Mouse (Mus musculus): ENCODE measurements at regions not wholly inside any gene's neighbourhood (a gene's known extent, or its start where the extent isn't known, plus 50 kb on each side); places are given as distances from the start of the nearest gene placed in this dataset.
A peak's percentile ranks its signal among the peaks of the same experiment; 100 is the strongest.

DNA sequence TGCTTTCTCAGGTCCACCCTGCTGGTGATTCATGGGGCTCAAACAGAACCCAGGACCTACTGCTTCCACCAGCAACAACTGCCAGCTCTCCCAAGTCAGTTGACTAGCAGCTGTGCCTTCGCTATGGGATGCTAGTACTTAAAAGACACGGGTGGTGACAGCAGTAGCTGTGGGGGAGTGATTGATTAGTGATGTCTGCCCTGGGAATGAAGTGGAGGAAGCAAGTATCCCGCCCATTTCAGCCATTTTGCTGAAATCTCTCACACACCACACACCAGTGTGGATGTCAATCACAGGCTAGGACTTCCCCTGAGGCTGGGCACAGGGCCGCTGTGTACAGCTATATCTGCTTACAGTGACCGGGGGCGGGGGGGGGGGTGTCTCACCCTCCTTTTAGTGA, 153.2 kb downstream of the Matn1 start:
- no peak for ATAC-seq (ENCODE audit: low TSS enrichment)

DNA sequence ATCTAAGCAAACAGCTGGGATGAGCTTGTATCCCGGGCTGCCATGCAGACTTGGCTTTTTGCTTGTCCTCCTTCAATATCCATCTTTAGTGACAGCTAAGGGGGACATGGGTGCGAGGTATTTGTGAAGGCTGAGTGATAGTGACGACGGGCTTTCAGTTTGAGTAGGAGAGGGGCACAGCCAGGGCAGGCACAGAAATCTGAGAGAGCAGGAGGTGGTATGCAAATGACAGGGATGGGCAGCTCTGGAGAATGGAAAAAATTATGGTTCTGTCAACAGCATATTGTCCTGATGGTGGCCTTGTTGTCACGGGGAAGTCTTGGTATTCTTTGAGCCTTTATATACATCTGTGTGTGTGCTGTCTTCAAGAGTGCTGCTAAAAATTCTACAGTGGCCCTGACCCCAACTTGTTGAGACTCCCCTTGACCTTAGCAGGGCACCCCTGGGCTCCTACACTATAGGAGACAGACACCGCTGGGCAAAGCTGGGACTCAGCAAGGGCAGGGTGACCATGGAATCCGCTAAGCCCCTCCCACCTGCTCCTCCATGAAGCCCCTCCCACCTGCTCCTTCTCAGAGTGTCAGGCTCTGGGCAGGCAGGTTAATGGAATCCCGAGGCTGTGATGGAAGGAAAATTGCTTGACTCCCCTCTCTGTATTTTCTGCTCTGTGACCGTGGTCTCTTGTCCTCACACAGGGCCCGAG, 156.1 kb downstream of the Matn1 start:
- ATAC-seq (ENCODE audit: low TSS enrichment) = no peak

DNA sequence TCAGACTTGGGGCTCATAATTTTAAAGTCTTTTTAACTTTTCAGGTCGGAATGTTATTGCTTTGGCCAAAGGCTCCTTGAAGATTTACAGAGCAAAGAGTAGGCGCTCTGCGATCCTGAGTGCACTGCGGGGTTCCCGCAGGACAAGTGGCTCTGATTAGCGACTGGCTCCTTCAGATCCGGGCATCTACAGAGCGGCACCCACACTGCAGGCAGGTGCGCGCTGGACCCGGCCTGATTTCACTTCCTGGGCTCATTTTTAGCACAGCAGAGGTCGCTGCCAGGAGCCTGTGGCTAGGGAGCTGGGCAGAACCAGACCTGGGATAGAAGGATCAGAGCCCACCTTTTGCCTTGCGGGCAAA, 156.6 kb downstream of the Matn1 start:
- no peak for ATAC-seq (ENCODE audit: low TSS enrichment)

DNA sequence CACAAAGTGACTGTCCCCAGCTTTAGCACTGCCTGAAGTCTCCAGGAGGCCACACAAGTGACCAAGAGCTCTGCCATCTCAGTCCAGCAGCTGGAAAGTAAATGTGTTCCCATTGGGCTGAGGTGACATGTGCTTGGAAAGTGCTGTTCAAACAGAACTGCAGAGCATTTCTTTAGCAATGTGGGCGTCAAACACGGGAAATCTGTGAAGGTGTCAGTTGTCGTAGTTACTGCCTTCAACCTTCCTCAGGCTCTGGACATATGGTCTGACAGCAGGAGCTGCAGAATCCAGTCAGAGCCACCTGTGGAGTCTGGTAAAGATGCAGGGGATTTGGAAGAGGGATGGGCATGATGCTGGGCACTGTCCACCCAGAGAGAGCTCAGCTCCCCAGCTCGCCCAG, 158.0 kb downstream of the Matn1 start:
- no peak for ATAC-seq (ENCODE audit: low TSS enrichment)

DNA sequence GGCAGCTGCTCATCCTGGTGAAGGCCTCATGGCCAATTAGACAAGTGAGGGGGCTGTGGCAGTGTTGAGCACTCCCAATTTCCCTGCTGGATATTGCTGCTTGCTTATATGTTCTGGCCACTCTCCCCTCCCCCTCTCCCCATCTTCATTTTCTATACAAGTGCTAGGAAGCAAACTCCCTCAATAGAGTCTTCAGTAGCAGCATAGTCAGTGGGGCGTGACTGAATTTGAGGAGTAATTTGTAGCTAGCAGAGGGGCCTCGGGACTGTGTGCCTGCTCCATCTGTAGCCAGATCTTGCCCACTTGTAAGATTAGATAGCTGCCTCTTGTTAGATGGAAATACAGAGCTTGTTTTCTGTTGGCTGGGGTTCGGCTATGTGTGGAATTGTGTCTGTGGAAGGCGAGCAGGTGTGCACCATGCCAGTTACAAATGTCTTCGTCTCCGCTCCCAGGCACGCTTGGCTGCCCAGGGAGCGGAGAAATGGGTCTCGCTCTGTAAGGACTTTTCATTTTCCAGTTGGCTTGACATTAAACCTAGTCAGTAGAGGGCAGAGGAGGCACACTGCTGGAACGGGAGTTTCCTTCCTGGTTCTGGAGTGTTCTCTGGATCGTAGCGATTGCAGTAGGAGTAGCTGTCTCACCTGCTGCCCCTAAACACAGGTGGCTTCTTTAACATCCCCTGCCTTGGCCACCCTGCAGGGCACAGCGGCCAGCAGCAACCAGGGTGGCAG, 163.1 kb downstream of the Matn1 start:
- 0 out of 2 replicates have a peak, but pooled peaks have one; percentile 47 for ATAC-seq (ENCODE audit: low TSS enrichment)

DNA sequence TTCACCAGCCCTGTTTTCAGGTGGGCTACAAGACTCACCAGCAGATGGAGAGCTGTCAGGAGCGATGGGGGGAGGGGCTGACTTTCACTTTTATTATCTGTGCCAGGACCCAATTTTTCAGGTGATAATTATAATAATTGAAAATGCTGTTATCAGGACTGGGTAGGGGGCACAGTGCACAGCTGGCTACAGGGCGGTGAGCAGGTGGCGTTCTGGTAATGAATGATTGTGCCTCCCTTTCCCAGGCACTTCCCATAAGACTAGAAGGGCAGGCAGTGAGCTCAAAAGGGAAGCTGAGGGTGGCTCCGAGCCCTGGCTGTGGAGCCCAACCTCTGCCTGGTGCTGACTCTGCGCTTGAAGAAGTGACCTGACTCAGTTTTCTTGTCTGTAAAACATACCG, 168.4 kb downstream of the Matn1 start:
- ATAC-seq (ENCODE audit: low TSS enrichment) = no peak

DNA sequence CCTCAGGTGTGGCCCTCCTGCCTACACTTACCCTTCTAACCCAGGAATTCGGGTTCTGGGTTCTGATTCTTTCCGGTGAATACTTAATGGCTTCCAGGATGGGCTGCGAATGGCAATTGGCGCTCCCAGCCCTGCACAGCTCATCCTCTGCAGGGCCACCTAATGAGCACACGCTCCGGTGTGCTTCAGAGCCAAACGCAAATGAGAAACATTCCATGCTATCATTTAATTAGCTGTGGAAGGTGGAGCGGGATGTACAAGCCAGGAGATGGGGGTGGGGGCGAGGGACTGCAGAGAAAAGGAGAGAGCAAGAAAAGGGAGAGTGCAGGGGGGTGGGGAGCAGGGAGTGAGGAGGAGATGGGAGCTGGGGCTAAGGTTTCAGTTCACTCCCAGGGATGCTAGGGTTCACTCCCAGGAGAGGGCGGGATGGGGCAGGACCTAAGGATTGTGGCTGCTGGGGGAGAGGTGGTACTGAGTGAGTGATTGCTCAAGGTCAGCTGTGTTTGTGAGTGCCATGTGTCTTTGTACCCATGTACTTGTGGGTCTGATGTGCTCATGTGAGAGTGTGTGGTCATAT, 169.6 kb downstream of the Matn1 start:
- no peak for ATAC-seq (ENCODE audit: low TSS enrichment)

DNA sequence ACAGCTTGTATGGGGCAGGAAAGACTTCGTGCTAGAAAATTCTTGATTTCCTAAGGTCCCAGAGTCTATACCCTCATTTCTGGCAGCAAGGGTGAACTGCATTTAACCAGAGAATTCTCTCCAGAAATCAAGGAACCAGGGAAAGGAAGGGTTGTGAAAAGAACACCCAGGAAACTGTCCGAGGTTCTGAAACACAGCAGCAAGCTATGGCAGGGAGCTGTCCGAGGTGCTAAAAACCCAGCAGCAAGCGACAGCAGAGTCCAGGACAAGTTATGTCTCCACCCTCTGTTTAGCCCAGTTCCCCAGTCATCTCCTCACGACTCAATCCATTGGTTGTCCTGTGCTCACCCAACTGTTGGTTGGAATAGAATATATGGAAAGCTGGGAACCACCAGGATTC, 171.1 kb downstream of the Matn1 start:
- ATAC-seq (ENCODE audit: low TSS enrichment) = no peak

DNA sequence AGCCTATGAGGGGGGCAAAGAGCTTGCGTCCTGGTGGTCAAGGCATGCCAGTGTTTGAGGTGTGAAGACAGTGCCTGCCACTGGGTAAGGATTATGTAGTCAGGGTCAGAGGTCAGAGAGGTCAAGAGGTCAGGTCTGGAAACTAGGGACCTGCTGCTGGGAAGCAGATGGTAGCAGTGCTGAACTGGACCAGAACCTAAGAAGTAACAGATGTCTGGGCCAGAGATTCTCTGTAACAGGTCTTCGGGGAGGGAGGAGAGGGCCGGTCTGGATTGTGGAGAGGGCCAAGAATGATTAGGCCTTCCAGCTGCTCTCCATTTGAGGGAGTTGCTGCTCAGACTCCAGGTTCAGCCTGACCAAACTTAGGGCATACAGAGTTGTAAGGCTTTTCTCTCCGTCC, 174.4 kb downstream of the Matn1 start:
- ATAC-seq (ENCODE audit: low TSS enrichment) = no peak

DNA sequence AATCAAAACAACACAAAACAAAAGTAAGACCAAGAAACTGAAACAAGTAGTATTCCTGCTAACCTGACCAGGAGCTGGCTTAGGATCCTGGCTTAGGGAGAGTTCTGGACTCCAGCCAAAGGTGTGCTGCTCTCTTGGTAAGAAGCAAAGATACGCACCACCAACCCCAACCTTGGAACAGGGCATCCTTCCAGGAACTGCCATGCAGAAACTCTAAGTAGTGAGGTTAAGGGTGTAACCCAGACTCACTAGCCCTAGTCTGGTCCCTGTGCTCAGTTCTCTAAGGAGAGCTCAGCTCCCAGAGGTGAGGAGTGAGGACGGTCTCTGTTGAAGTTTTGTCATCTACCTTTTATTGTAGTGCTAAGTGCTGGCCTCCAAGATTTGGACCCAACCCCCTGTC, 175.4 kb downstream of the Matn1 start:
- no peak for ATAC-seq (ENCODE audit: low TSS enrichment)

DNA sequence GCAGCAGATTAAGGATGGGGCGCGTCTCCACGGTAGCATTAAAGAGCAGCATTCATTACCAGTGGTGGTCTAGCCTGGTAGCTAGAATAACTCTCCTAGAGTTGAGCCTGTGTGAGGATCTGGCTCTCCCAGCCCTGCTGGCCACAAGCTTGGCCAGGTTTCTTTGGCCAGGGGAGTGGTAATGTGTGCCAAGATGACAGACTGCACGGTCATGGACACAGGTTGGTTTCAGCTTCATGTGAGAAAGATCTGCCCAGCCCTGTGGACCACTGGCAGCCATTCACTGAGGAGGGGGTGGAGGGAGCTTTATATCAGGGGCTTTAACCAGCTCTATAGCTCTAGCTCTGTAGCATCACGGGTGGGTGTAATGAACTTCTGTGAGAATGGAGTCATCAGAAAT, 176.5 kb downstream of the Matn1 start:
- ATAC-seq (ENCODE audit: low TSS enrichment) = no peak

DNA sequence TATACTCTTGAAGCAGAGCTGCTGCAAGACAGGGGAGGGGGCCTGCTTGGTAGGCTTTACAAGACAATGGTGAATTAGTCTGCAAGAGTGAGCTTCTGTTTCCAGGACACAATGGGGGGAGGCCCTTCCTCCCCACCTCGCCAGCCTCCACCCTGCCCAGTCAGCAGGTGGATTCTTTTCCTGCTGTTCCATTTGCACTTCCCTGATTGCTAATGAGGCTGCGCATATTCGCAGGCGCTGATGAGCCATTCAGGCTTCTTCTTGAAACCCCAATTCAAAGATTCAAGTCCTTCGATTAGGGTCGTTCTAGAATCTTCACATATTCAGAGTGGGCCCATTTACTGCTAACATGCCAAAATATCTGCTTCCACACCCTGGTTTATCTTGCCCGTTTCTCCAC, 181.8 kb downstream of the Matn1 start:
- ATAC-seq (ENCODE audit: low TSS enrichment) = no peak

DNA sequence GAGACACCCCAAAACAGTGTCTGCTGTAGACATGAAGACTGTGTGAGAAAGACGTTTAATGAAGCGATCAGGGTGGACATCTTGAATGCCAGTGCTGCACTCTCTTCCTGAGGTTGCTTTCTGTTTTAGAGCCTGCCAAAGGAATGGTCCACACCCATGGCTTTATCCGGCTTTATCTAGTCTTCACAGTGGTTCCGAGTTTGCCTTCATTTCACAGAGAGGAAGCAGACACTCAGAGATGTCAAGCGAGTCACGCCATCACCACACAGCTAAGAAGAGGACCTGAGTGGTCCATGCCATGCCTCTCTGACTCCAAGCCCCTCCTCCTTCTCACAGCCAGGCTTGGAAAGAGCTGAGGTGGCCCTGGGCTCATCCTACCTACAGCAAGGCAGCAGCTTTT, 182.7 kb downstream of the Matn1 start:
- ATAC-seq (ENCODE audit: low TSS enrichment) = no peak

DNA sequence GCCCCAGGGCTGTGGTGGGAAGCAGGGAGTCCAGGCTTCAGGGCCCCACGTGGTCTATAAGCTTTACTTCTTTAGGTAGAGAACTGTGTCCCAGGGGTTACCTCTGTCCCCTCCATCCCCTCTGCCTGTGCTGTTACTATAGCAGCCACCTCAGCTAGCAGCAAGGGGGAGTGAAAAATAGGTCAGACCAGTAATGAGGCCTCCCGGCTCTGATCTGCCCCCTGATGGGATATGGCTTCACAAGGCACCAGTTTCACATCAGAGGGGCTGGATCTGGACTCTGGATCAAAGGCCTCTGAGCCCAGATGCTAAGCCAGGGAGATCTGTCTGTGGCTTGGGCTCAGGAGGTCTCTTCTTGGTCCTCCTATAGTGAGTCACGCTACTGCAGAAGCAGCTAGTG, 184.5 kb downstream of the Matn1 start:
- ATAC-seq (ENCODE audit: low TSS enrichment) = no peak

DNA sequence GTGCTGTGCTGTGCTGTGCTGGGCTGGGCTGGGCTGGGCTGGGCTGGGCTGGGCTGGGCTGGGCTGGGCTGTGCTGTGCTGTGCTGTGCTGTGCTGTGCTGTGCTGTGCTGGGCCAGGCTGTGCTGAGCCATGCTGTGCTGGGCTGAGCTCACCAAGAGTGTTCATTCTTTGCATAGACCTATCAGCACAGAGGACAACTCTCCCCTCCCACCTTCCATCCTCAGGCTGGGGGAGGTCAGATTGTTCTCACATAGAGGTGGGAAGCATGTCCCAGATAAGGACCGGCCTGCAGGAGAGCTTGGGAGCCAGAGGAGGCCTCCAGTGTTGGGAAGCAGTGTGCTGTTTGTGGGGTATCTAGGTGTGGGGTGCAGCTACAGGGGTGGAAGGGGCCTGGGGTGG, 188.0 kb downstream of the Matn1 start:
- ATAC-seq (ENCODE audit: low TSS enrichment) = no peak

DNA sequence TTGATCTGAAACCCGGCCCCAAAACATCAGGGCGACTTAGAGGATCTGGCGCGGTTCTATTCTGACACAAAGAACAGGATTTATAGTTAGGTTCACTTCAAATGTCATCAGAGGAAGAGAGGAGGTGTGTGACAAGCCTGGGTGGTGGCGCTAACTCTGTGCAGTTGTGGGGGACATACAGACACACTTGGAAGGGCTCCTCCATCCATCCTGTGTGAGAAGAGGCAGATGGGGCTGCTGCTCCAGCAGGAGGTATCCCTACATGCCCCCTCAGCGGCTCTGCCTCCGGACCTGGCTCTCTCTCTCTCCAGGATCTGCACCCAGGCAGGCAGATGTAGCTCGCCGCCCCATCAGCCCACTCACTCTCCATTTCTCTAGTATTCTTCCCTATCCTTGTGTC, 188.6 kb downstream of the Matn1 start:
- ATAC-seq (ENCODE audit: low TSS enrichment) = peak; percentile 88

DNA sequence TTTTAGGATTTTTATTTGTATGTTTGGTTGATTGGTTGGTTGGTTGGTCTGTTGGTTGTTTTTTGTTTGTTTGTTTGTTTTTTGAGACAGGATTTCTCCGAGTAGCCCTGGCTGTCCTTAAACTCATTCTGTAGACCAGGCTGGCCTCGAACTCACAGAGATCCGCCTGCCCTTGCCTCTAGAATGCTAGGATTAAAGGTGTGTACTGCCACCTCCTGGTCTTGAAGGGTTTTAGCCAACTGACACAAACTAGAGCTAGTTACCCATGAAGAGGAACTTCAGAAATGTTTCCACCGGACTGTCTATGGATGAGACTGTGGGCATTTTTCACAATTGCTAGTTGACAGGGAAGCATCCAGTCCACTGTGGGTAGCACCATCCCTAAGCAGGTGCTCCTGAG, 191.7 kb downstream of the Matn1 start:
- no peak for ATAC-seq (ENCODE audit: low TSS enrichment)

DNA sequence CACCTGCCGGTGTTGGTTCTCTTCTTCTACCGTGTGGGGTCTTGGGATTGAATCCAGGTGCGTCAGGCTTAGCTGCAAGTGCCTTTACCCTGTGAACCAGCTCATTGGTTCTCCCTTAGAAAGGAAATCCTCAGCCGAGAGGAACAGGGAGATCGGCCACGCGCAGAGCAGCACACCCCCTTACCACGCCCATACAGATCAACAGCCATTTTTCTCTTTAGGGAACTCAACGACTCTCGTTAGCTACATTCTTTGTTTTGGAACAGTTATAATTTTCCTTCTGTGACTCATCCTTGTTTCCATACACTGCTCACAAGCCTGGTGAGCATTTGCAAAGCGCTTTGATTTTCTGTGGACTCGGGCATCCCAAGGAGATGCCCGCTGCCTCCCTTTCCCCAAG, 194.7 kb downstream of the Matn1 start:
- ATAC-seq (ENCODE audit: low TSS enrichment) = peak; percentile 38; the same call in 1 of the 2 replicates

DNA sequence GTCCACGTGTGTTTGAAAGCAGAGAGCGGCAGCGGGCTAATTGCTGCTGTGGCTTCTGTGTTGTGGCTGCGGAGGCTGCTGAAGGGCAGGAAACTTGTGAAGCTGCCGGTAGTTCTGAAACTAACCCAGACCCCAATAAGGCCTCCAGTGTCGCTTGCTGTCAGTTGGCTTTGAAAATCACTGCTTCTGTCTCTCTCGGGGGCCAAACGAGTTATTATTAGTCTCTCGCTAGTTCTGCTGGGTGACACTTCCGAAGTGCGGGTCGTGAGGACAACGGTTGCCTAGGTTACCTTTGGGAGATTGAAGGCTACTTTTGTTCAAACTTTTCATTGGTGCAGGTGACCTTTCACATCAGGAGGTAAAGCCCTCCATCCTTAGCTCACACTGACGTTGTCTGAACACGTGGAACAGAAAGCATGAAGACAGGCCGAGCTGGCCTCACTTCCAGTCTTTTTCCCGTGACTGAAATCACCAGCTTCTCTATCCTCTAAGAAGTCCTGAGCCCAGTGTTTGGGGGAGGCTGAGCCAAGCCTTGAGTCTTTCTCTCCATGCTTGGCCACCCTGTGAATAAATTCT, 197.8 kb downstream of the Matn1 start:
- ATAC-seq (ENCODE audit: low TSS enrichment) = no peak

DNA sequence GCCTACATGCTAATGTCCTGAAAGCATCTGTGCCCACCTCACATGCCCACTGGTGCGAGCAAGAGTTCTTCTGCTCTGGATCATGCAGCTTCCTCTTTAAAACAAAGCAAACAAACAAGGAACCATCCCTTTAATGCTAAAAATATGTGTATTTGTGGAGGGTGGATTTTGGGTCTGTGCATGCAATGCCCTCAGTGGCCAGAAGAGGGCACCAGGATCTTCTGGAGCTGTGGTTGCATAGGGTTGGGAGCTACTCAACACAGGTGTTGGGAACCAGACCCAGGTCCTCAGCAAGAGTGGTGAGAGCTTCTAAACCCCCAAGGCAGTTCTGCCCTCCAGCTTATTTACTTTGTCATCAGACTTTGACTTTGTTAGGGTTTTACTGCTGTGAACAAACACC, 201.3 kb downstream of the Matn1 start:
- ATAC-seq (ENCODE audit: low TSS enrichment) = no peak

DNA sequence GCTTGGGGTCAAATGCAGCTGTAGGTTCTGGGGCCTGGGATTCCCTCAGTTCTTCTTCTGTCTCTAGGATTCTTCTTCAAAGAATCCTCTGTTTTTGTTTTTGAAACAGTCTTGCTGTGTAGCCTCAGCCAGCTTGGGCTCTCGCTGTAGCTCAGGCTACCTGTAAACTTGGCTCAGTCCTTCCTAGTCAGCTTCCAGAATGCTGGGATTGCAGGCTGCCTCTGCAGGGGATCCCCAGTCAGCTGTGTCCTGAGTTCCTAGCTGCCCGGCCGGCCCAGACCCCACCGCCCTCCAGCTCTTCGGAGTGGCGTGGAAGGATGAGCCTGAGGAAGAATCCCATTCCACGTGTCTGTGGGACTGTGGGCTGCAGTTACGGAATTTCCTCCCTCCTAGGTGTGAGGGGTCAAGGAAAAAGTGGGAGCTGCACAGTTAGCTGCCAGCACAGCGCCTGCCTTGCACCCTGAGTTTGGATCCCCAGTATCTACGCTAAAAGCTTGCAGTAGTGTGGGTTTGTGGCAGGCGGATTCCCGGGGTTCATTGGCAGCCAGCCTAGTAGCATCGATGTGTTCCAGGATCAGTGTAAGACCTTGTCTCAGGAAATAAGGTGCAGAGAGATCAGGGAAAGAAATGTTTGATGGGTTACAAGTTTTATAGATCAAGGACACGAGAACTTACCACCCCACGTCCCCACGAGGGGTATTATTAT, 204.0 kb downstream of the Matn1 start:
- no peak for ATAC-seq (ENCODE audit: low TSS enrichment)

DNA sequence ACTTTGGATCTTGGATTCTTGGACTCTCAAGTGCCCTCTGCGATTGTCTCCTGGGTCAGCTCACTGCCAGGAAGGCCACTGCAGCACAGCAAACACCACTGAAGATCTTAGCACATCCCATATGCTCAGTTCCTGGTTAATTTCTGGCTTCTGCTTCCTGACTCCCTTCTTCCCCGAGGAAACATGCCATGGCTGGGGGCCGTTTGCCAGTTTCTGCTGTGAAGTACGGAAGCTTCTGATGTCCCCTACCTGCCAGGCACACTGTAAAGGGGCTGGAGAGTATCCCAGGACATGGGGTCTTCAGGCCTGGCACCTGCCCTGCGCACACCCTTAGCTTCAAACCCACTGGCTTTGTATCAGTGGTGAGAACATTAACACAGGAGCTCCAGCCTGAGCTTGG, 205.3 kb downstream of the Matn1 start:
- no peak for ATAC-seq (ENCODE audit: low TSS enrichment)

All from frontal cortex, adult (tissue).